Mouse (Mus musculus): ENCODE measurements around the gene Dab1. TPM values are rescaled to one million over a fixed set of nuclear protein-coding genes. Genes with fewer than 3 reads are reported as not detected.

Gene Dab1
- polyA plus RNA-seq, 1 experiment from 2014 or later: 77.5 TPM

DNA sequence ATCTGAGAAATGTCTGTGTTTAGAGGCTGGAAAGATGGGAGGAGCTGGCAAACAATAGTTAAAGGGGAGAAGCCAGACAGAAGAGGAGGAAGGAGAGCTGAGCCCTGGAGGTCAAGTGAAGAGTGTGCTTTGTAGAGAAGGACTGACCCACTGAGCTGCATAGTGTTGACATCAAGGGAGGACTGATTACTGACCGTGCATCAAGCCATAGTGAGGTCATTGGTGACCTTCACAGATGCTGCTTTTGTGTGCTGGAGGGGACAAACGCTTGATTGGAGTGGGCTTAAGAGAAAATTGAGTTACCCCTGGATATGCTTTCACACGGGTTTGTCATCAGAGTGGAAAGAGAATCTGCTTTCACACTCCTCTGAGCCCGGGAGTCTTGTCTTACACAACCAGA lies 440.4 kb downstream of the Dab1 start:
- H3K27ac ChIP-seq (ENCODE audit: low read depth, low read length): no peak overlapping the region
- no peaks in the 10 kb centered on the region for H3K27me3 ChIP-seq (replicated peaks; ENCODE audit: control insufficient read depth, insufficient read depth, low read length)
- no peaks in the 10 kb centered on the region for H3K9me3 ChIP-seq (ENCODE audit: control insufficient read depth, low read length)
- no peak overlapping the region for H3K9ac ChIP-seq (ENCODE audit: low read depth, low read length)
- 31% methylated on average over 4 of the region's 4 CpGs for WGBS
- H3K4me3 ChIP-seq (ENCODE audit: low read length): no peak overlapping the region
- no peaks in the 10 kb centered on the region for H3K36me3 ChIP-seq (ENCODE audit: control insufficient read depth, insufficient read depth, low read length)
- peaks cover 3% of the 10 kb centered on the region; the same call in 1 of the 2 replicates for H3K4me1 ChIP-seq (ENCODE audit: control insufficient read depth, insufficient read depth, low read depth, low read length)
- ATAC-seq: no peak
- no peak overlapping the region for H3K4me2 ChIP-seq (ENCODE audit: low read length)

GRCm38 (mm10) chr4:104062356-104062755 lies 443.2 kb downstream of the Dab1 start:
- Histone ChIP-seq H3K4me2 (ENCODE audit: low read length) (no peak overlapping the region), H3K27me3 (replicated peaks; ENCODE audit: control insufficient read depth, insufficient read depth, low read length) (no peaks in the 10 kb centered on the region), H3K4me1 (ENCODE audit: control insufficient read depth, insufficient read depth, low read depth, low read length) (peaks cover 3% of the 10 kb centered on the region), H3K4me3 (ENCODE audit: low read length) (no peak overlapping the region), H3K36me3 (ENCODE audit: control insufficient read depth, insufficient read depth, low read length) (no peaks in the 10 kb centered on the region), H3K27ac (ENCODE audit: low read depth, low read length) (no peak overlapping the region), H3K9me3 (ENCODE audit: control insufficient read depth, low read length) (no peaks in the 10 kb centered on the region), H3K9ac (ENCODE audit: low read depth, low read length) (no peak overlapping the region)
- WGBS: 86% methylated on average over 4 of the region's 4 CpGs
- no peak for ATAC-seq

GRCm38 (mm10) chr4:104066901-104067300 lies 447.7 kb downstream of the Dab1 start:
- no peak for ATAC-seq
- peaks cover 3% of the 10 kb centered on the region for H3K4me1 ChIP-seq (ENCODE audit: control insufficient read depth, insufficient read depth, low read depth, low read length)
- no peak overlapping the region for H3K9ac ChIP-seq (ENCODE audit: low read depth, low read length)
- H3K27me3 ChIP-seq (replicated peaks; ENCODE audit: control insufficient read depth, insufficient read depth, low read length): no peaks in the 10 kb centered on the region
- no peaks in the 10 kb centered on the region for H3K9me3 ChIP-seq (ENCODE audit: control insufficient read depth, low read length)
- WGBS: 77% methylated on average over 5 of the region's 5 CpGs
- H3K4me2 ChIP-seq (ENCODE audit: low read length): no peak overlapping the region
- H3K36me3 ChIP-seq (ENCODE audit: control insufficient read depth, insufficient read depth, low read length): no peaks in the 10 kb centered on the region
- no peak overlapping the region for H3K27ac ChIP-seq (ENCODE audit: low read depth, low read length)
- H3K4me3 ChIP-seq (ENCODE audit: low read length): no peak overlapping the region

DNA sequence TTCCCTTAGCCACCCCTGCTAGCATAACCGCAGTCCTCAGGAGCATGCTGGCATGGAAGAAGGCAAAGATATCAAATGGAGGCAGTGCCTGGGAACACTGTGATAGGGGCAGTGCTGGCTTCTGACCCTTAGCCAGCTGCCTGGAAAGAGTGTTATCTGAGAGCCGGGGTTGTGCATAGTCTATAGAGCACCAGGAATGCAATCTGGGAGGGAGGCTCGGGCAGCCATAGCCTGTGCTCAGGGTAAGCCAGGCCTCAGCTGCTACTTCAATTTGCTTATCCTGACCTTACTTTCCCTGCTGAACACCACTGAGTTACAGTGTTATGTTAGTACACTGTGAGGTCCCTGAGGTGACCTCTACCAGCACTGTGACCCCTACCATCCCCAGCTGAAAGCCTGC lies 448.6 kb downstream of the Dab1 start:
- Histone ChIP-seq H3K9ac (ENCODE audit: low read depth, low read length) (no peak overlapping the region), H3K36me3 (ENCODE audit: control insufficient read depth, insufficient read depth, low read length) (no peaks in the 10 kb centered on the region), H3K4me1 (ENCODE audit: control insufficient read depth, insufficient read depth, low read depth, low read length) (peaks cover 3% of the 10 kb centered on the region), H3K27me3 (replicated peaks; ENCODE audit: control insufficient read depth, insufficient read depth, low read length) (no peaks in the 10 kb centered on the region), H3K27ac (ENCODE audit: low read depth, low read length) (no peak overlapping the region), H3K4me2 (ENCODE audit: low read length) (no peak overlapping the region), H3K9me3 (ENCODE audit: control insufficient read depth, low read length) (no peaks in the 10 kb centered on the region), H3K4me3 (ENCODE audit: low read length) (no peak overlapping the region)
- no peak for ATAC-seq
- WGBS: 43% methylated on average over 3 of the region's 3 CpGs

- no peaks in the 10 kb centered on the region for H3K9me3 ChIP-seq (ENCODE audit: control insufficient read depth, low read length)
- ATAC-seq: no peak
- H3K36me3 ChIP-seq (ENCODE audit: control insufficient read depth, insufficient read depth, low read length): no peaks in the 10 kb centered on the region
- H3K27me3 ChIP-seq (replicated peaks; ENCODE audit: control insufficient read depth, insufficient read depth, low read length): no peaks in the 10 kb centered on the region
- H3K4me1 ChIP-seq (ENCODE audit: control insufficient read depth, insufficient read depth, low read depth, low read length): no peaks in the 10 kb centered on the region; the same call in 1 of the 2 replicates
- H3K4me3 ChIP-seq (ENCODE audit: low read length): no peak overlapping the region
- H3K27ac ChIP-seq (ENCODE audit: low read depth, low read length): no peak overlapping the region
- no peak overlapping the region for H3K9ac ChIP-seq (ENCODE audit: low read depth, low read length)
- no peak overlapping the region for H3K4me2 ChIP-seq (ENCODE audit: low read length)
- 55% methylated on average over 10 of the region's 10 CpGs for WGBS
Observed at GRCm38 (mm10) chr4:104071296-104071695, 452.1 kb downstream of the Dab1 start.

DNA sequence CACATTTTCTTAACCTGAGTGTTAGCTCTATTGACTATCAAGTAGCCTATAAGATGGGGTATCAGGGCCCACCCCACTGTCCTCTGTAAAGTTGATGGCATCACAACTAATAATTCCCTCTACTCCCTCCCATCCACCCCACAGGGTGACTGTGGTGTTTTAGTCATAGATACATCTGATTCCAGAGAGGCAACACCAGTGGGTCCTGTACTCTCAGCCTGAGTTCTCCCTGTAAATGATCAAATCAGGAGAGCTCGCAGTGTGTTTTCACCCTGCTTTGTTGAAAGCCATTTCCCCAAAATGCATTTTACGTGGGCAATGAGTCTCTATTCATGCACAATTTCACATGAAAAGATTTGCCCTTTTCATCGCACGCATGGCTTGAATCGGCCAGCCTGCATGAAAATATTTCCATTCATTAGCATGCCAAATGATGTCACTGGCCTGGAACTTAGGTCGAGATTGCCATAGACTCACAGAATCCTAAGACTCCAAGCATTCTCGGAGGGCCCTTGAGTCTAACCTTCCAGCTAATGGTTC lies 454.8 kb downstream of the Dab1 start:
- no peak overlapping the region for H3K4me3 ChIP-seq (ENCODE audit: low read length)
- H3K27me3 ChIP-seq (replicated peaks; ENCODE audit: control insufficient read depth, insufficient read depth, low read length): no peaks in the 10 kb centered on the region
- WGBS: 22% methylated on average over 7 of the region's 7 CpGs
- H3K9me3 ChIP-seq (ENCODE audit: control insufficient read depth, low read length): no peaks in the 10 kb centered on the region
- ATAC-seq: no peak
- no peak overlapping the region for H3K9ac ChIP-seq (ENCODE audit: low read depth, low read length)
- H3K4me2 ChIP-seq (ENCODE audit: low read length): no peak overlapping the region
- H3K36me3 ChIP-seq (ENCODE audit: control insufficient read depth, insufficient read depth, low read length): no peaks in the 10 kb centered on the region
- no peak overlapping the region for H3K27ac ChIP-seq (ENCODE audit: low read depth, low read length)
- H3K4me1 ChIP-seq (ENCODE audit: control insufficient read depth, insufficient read depth, low read depth, low read length): no peaks in the 10 kb centered on the region

DNA sequence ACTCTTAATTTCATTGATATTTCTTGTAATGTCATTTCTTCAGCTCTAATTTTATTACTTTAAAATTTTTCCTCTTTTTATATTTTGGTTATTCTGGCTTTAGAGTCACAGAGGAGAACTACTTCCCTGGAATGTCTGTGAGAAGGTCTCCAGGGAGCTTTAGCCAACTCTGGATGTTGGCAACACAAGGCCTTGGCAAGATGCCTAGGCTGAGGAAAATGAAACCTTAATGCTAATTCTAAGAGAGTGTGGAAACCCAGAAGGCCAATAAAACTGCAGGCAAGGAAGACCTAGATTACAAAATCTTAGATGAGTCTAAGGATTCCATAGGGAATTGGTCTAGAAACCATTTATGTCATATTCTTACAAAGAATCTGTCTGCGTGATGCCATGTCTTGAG lies 458.6 kb downstream of the Dab1 start:
- H3K4me3 ChIP-seq (ENCODE audit: low read length): no peak overlapping the region
- ATAC-seq: no peak
- whole genome bisulfite sequencing: 73% methylated on average over 1 of the region's 1 CpGs
- H3K27ac ChIP-seq (ENCODE audit: low read depth, low read length): no peak overlapping the region
- no peaks in the 10 kb centered on the region for H3K36me3 ChIP-seq (ENCODE audit: control insufficient read depth, insufficient read depth, low read length)
- H3K4me2 ChIP-seq (ENCODE audit: low read length): no peak overlapping the region
- H3K4me1 ChIP-seq (ENCODE audit: control insufficient read depth, insufficient read depth, low read depth, low read length): no peaks in the 10 kb centered on the region
- no peak overlapping the region for H3K9ac ChIP-seq (ENCODE audit: low read depth, low read length)
- no peaks in the 10 kb centered on the region for H3K27me3 ChIP-seq (replicated peaks; ENCODE audit: control insufficient read depth, insufficient read depth, low read length)
- H3K9me3 ChIP-seq (ENCODE audit: control insufficient read depth, low read length): no peaks in the 10 kb centered on the region

GRCm38 (mm10) chr4:104106299-104106698 lies 487.1 kb downstream of the Dab1 start:
- H3K4me1 ChIP-seq (ENCODE audit: control insufficient read depth, insufficient read depth, low read depth, low read length): no peaks in the 10 kb centered on the region
- H3K36me3 ChIP-seq (ENCODE audit: control insufficient read depth, insufficient read depth, low read length): no peaks in the 10 kb centered on the region
- no peak overlapping the region for H3K9ac ChIP-seq (ENCODE audit: low read depth, low read length)
- 64% methylated on average over 6 of the region's 6 CpGs for WGBS
- no peak overlapping the region for H3K4me2 ChIP-seq (ENCODE audit: low read length)
- no peak overlapping the region for H3K4me3 ChIP-seq (ENCODE audit: low read length)
- no peaks in the 10 kb centered on the region for H3K9me3 ChIP-seq (ENCODE audit: control insufficient read depth, low read length)
- no peaks in the 10 kb centered on the region for H3K27me3 ChIP-seq (replicated peaks; ENCODE audit: control insufficient read depth, insufficient read depth, low read length)
- no peak for ATAC-seq
- no peak overlapping the region for H3K27ac ChIP-seq (ENCODE audit: low read depth, low read length)

DNA sequence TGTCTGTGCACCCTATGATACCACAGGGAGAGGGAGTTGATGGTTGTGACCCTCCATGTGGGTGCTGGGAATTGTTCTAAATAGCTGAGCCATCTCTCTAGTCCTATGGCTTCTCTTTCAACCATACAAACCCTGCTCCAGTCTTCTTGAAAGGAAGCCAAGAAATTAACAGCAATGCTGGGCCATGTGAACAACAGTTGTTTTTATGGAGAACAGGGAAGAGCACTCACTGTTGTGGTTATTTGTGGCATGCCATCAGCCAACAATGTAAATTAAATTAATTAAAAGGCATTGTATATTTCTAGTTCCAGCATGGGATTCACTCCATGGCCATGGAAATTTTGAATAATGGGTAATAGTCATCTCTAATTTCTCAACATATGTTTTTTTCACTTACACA lies 492.5 kb downstream of the Dab1 start:
- Histone ChIP-seq H3K36me3 (ENCODE audit: control insufficient read depth, insufficient read depth, low read length) (no peaks in the 10 kb centered on the region), H3K27ac (ENCODE audit: low read depth, low read length) (no peak overlapping the region), H3K27me3 (replicated peaks; ENCODE audit: control insufficient read depth, insufficient read depth, low read length) (no peaks in the 10 kb centered on the region), H3K9me3 (ENCODE audit: control insufficient read depth, low read length) (no peaks in the 10 kb centered on the region), H3K4me3 (ENCODE audit: low read length) (no peak overlapping the region), H3K4me2 (ENCODE audit: low read length) (no peak overlapping the region), H3K4me1 (ENCODE audit: control insufficient read depth, insufficient read depth, low read depth, low read length) (peaks cover 5% of the 10 kb centered on the region; the same call in 1 of the 2 replicates), H3K9ac (ENCODE audit: low read depth, low read length) (no peak overlapping the region)
- ATAC-seq: no peak
